Mouse (Mus musculus) CD4-positive helper T cell, adult 2 months (primary cell): ENCODE measurements around the gene Smim13.
A peak's percentile ranks its signal among the peaks of the same experiment; 100 is the strongest.
"Not testable (repeated sequence)": the region's sequence is repeated elsewhere in the genome, so short reads cannot be mapped to it uniquely, and the experiment has no call there.

Experiments
- DNase-seq: peaks from one replicate; pipeline ENCODE4 v3.0.0-alpha.2; 2012; ENCODE audit warnings: low read depth, missing footprints, low spot score

The Smim13 gene

DNA sequence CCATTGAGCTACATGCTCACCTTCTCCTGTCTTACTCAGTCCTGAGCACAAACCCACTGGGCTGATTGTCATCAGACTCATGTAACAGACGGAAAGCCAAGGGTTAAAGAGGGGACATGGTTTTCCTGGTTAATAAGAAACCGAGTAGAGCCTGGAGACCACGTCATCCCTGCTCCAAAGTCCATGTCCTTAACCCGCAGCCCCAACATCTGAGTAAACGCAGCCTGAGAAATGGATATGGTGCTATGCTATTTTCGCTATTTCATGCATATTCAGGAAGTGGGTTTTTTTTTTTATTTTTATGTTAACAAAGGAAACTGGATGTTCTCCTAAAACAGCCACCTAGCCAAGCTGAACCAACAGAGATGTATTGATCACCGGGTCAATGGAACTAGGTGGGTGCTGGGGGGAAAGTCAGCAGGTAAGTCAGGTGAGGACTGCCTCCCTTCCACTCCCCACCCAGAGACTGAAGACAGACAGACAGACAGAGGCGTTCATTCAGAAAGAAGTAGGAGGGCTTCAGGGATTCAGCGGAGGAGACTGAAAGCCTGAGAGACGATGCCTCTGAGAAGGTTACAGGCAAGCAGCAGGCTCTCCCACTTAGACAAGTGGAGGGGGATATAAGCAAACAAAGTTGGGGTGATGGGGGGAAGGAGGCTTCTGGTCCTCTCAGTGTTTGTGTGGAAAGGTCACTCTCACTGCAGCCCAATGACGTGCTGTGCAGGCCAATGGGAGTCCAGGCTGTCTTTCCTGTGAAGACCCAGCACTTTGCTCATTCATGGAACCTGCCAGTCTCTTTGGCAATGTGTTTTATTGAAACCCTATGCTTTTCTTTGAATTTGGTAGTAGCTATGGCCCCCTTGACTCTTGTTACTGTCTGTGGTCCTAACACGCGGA lies 13.6 kb upstream of the Smim13 start:
- no peak for DNase-seq

DNA sequence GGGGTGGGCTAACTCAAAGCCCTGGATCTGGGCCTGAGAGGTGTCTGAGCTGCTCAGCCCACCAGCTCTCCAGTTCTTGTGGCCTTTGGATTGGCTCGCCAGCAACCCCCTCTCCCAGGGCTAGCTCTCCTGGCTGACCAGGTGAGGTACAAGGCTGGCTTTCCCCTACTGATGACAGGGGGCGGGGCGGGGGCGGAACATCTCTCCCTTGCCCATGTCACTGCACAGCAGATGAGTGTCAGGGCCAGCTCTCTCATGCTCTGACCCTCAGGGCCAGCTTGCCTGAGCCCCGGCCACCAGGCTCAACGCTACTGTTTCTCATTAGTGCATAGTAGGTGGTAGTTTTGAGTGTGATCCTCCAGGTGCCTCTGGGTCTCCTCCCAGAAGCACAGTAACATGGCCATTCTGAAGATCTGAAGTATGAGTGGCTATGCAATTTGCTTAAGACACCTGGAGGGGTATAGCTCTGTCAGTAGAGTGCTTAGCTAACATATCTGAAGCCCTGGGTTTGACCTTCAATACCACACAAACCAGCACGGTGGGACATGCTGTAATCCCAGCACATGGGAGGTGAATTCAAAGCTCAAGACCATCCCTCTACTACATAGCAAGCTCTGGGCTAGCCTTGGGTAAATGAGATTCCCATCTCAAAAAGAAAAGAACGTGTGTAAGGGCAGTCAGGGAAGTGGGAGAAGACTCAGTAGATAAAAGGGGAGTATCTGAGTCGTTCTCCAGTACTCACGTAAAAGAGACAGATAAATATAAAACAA lies 11.4 kb upstream of the Smim13 start:
- no peak for DNase-seq

DNA sequence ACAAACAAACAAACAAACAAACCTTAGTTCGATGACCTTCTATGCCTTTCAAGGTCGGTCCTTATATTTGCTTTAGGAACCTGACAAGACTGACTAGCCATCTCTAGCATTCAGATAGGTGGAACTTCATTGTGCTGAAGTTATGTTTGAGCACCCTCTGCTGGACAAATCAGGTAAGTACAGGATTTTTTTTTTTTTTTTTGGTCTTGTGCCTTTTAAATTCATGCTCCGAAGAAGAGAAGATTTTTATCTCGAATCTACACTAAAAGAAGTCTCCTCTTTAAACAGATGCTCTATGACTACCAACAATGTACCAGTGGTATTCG lies 10.9 kb upstream of the Smim13 start:
- DNase-seq = peak; percentile 73

GRCm38 (mm10) chr13:41241557-41241956 lies 8.1 kb upstream of the Smim13 start:
- DNase-seq = no peak

DNA sequence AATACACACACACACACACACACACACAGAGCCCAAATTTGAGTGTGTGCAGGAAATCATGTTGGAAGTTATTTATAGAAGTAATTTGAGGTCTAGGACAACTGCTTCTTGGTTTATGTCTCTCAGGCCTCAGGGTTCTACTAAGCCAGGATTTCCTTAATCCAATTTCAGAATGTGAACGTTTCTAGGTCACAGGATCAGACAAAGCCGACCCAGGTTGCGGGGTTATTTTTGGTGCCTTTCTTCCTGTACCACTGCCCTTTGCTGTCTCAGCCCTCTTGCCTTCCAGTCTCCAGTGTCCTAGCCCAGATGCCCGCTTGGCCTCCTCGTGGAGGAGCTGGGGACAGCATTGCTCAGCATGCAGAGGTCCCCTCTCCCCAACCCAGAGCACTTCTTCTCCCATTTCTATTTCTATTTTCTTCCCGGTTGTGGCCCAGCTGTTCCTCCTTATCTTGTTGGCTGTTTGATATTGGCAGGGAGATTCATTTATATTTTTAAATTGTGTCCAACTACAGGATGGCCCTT lies 5.3 kb upstream of the Smim13 start:
- DNase-seq = no peak

DNA sequence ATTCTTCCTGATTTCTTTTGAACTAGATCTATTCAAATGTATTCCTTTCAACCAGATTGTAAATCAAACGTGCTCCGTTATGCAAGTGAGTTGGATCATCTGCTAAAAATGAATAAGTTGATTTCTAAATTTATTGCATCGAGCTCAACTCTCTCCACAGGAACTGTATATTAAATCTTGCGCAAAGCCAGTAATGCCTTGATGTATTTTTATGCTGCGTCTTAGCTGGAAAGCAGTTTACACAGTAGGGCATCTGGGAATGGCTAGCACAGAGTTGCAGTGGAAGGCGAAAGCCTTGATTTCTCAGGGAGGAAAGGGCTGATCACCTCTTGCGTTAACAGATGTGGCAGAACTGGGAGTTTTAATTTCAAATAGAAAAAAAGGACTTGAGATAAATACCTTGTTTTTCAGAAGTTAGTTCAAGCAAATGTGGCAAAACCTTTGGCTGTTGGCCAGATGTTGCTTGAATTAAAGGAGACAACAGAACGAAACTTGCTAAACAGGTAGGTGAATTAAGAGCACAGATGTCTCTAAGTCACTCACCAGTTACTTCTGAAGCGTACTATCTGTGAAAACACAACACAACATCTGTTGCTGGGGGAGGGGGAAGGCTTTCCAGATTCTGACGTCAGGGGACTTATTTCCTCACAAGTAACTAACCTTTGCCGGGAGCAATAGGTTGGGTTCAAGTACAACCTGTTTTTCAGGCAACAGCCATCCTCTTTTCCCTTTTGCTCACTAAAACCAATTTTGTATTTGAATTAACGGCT lies 708 bp upstream of the Smim13 start:
- DNase-seq = no peak

DNA sequence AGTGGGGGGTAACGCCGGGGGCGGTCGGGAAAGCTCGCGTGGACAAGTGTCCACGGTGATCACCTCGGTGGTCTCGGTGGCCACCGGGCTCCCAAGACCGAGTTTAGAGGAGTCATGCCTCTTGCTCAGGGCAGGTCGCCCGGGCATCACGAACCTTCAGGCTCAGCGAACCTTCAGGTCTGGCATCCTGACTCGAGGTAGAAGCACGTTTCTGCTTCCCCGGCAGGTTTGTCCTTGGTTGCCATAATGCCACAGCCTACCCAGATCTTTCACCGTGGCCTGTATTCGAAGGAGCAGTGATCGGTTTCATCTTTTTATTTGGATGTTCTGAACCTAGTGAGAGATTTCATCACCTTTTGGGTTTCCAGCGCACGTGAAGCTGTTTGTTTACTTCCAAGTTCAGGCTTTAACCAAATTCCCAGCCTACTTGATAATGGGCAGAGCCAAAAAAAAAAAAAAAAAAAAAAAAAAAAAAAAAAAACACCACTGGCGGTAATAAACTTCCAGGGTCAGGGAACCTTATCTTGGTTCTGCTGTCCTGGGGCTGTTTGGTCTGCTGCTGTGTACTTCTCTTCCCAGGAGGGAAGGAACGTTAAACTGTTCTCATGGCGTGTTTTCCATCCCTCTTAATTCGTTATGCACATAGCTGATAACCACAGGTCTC lies 806 bp downstream of the Smim13 start:
- DNase-seq = no peak

GRCm38 (mm10) chr13:41251232-41251631 lies 1.6 kb downstream of the Smim13 start:
- DNase-seq = not testable (repeated sequence)

- no peak for DNase-seq
Measured at GRCm38 (mm10) chr13:41251667-41252066, 2.0 kb downstream of the Smim13 start.

DNA sequence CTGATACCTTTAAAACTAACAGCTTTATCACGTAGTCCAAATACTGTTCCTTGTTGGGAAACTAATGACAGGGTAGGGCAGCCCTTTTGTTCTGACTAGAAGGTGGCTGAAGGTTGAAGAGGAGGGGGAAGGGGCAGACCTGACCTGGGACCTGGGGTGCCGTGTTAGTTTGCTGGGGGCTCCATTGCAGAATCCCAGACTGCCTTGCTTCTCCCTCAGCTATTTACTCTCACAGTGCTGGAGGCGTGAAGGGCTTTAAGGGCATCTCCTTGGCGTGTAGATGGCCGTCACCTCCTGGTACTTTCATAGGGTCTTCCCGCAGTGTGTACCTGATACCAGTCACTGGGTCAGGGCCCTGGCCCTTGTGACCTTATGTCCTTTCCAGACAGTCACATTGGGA lies 2.5 kb downstream of the Smim13 start:
- no peak for DNase-seq

DNA sequence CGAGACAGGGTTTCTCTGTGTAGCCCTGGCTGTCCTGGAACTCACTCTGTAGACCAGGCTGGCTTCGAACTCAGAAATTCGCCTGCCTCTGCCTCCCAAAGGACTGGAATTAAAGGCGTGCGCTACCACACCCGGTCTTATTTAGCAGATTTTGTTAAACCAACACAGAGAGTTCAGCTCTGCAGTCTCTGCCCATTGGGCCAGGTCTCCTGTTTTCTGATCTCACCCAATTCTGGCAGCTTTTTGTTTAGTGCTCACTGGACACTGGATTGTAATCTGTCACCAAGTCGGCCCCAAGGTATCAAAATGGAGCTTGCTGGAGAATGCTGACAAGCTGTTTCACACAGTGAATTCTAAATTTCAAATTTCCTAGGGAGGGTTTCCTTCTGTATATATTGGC lies 3.1 kb downstream of the Smim13 start:
- no peak for DNase-seq

DNA sequence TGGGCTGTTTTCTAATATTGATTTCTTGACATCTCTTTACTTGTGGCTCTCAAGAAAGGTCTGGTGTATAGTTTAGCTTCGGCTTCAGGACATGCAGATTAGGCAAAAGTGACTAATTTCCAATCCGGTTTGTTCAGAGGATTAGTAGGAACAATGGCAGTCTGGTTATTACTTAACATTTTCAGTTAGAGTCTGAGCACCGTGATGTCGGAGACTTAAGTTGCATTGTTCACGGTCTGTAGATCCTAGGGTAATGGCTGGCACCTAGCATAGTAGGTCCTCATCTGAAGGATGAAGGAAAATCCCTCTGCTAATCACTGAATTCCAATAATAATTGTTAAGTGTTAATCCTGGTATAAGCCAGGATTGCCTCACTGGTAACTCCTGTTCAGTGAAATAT lies 6.5 kb downstream of the Smim13 start:
- no peak for DNase-seq

- no peak for DNase-seq
Measured at GRCm38 (mm10) chr13:41256962-41257361, 7.3 kb downstream of the Smim13 start.

DNA sequence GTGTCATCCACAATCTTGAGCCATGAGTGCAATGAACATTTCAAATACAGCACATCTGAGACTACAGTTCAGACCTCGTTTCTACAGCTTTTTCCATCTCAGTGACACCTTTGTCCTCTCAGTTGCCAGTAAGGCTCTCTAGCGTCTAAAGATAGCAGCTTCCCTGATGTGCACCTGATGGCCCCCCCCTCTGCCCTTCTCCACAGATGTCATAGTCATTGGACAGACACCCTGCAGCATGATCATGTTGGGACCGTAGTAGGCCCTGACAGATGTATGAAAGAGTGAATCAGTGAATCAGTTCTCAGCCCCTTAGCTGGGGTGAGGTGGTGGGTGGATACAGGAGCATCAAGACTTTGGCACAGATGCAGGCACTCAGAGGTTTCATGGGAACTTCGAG lies 8.2 kb downstream of the Smim13 start:
- DNase-seq = no peak

GRCm38 (mm10) chr13:41261617-41262016 lies 12.0 kb downstream of the Smim13 start:
- DNase-seq = not testable (repeated sequence)

DNA sequence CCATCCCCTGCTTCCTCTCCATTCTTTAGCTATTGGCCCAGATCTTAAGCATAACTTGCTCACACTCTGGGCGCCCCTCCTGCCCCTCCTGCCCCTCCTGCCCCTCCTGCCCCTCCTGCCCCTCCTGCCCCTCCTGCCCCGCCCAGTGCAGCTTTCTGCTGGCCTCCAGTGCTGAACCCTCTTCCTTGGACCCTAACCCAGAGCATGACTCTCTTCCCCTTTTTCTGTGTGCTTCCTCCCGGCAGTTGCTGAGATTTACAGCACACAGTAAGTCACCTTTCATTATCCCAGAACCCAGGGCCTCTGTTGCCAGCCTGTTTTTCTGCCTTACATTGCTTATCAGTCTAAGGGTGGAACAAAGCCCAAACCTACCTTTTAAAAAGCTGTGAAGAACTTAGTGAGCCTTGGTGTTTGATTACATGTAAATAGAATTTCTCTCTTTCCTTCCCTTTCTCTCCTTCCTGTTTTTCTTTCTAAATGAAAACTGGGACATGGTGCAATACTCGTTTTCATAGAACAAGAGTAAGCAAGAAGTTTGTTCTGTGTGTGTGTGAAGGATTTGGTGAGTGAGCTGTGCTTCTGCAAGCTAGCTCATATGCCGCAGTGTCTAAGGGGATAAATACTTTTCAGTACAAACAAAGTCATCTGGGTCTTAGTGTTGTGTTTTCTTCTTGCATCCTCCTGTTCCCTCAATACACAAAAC lies 13.8 kb downstream of the Smim13 start:
- no peak for DNase-seq

GRCm38 (mm10) chr13:41267827-41268408 lies 18.3 kb downstream of the Smim13 start:
- no peak for DNase-seq

GRCm38 (mm10) chr13:41273927-41274650 lies 24.4 kb downstream of the Smim13 start, which contains the start of gene Gm17364:
Gm17364 (minus strand) TSS chr13:41273977.
- no peak for DNase-seq

- DNase-seq = no peak
Measured at GRCm38 (mm10) chr13:41280696-41281095, 31.1 kb downstream of the Smim13 start.

DNA sequence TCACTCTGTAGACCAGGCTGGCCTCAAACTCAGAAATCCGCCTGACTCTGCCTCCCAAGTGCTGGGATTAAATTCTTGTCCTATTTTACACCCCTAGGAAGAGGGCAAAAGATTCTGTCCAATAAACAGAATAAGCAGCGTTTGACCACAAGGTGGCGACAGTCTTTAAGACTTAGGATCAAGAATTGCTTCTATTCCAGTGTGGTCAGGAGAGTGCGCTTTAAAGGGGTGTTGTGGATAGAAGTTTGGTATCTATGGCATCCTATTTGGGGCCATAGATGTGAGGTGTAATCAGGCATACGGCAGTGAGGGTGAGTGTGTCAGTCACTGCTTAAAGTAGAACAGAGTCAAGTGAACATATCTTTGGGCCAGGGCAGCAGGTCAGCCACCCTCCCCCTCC lies 33.6 kb downstream of the Smim13 start:
- DNase-seq = peak; percentile 67
